Mouse (Mus musculus) limb, embryonic 11.5 days (tissue): Measurements from ENCODE around the gene Ptprz1. TPM values are rescaled to one million over a fixed set of nuclear protein-coding genes. Genes with fewer than 3 reads are reported as not detected.

Experiments
- ATAC-seq: fragments of 200-750 bp; cut with Nextera tagmentation; 2 replicates; pipeline ENCODE4 v1.8.0; 2017; ENCODE audit warnings: low read depth; ENCODE audit not compliant: insufficient number of reproducible peaks, low FRiP score, low TSS enrichment
- DNase-seq: peaks from one replicate; pipeline ENCODE4 v3.0.0-alpha.2; 2015; ENCODE audit warnings: low spot score
- H3K27ac ChIP-seq: fragments of 300-500 bp; sonication (generic); replicated peaks from 2 replicates; pipeline ENCODE4 v1.5.1; 2014; ENCODE audit warnings: low read depth, mild to moderate bottlenecking, low read length
- H3K27me3 ChIP-seq: fragments of 300-500 bp; sonication (generic); 2 replicates; pipeline ENCODE4 v1.6.1; 2014; ENCODE audit warnings: mild to moderate bottlenecking, low read length, mixed read lengths; ENCODE audit not compliant: control insufficient read depth, insufficient read depth
- H3K36me3 ChIP-seq: fragments of 300-500 bp; sonication (generic); 2 replicates; pipeline ENCODE4 v1.6.1; 2014; ENCODE audit warnings: mild to moderate bottlenecking, low read length, moderate library complexity, mixed read lengths; ENCODE audit not compliant: control insufficient read depth, insufficient read depth
- H3K4me1 ChIP-seq: fragments of 300-500 bp; sonication (generic); 2 replicates; pipeline ENCODE4 v1.6.1; 2014; ENCODE audit warnings: low read length, mixed read lengths; ENCODE audit not compliant: control insufficient read depth, insufficient read depth
- H3K4me2 ChIP-seq: fragments of 300-500 bp; sonication (generic); 2 replicates; pipeline ENCODE4 v1.6.1; 2014; ENCODE audit warnings: low read depth, mild to moderate bottlenecking, moderate library complexity; ENCODE audit not compliant: severe bottlenecking
- H3K4me3 ChIP-seq: fragments of 300-500 bp; sonication (generic); 2 replicates; pipeline ENCODE4 v1.5.1; 2014; ENCODE audit warnings: low read depth, low read length
- H3K9ac ChIP-seq: fragments of 300-500 bp; sonication (generic); 2 replicates; pipeline ENCODE4 v1.6.1; 2014; ENCODE audit warnings: mild to moderate bottlenecking, low read length
- H3K9me3 ChIP-seq: fragments of 300-500 bp; sonication (generic); 2 replicates; pipeline ENCODE4 v1.6.1; 2016; ENCODE audit warnings: low read length; ENCODE audit not compliant: control insufficient read depth
- WGBS: fragments of 180-500 bp; shearing (Covaris S2); extraction: QIAGEN DNeasy Blood & Tissue Kit; methylation state at CpG from one replicate; pipeline ENCODE4 v1.1.7; 2014; 5-methylcytosine and 5-hydroxymethylcytosine counted together
- polyA plus RNA-seq: library from polyadenylated mRNA; unstranded; fragments of >200 nt; fragmentation: Nextera tagmentation; extraction: Ambion mirVana; gene quantifications from 2 replicates; pipeline ENCODE4 v1.2.1, GENCODE M21; 2014

Ptprz1 gene
- polyA plus RNA-seq, 1 experiment from 2014 or later: 1.5 TPM

DNA sequence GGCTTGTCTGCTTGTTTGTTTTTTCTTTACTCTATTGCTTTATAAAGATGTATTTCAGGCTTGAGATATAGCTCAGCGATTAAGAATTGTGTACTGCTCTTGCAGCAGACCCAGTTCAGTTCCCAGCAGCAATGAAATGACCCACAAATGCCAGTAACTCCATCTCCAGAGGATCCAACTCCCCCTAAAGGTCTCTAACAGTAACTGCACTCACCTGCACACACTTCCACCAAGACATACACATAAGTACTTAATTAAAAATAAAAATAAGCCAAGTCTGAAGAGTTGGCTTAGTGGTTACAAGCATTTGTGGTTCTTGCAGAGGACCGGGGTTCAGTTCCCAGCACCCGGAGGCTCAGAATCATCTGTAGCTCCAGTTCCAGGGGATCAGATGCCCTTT is 88.1 kb downstream of the Ptprz1 start:
- no peaks in the 10 kb centered on the region for H3K9me3 ChIP-seq
- no peaks in the 10 kb centered on the region for H3K4me1 ChIP-seq
- 81% methylated on average over 3 of the region's 3 CpGs for WGBS
- no peak overlapping the region for H3K9ac ChIP-seq
- H3K36me3 ChIP-seq: no peaks in the 10 kb centered on the region
- no peaks in the 10 kb centered on the region for H3K27me3 ChIP-seq
- no peak overlapping the region for H3K4me2 ChIP-seq
- DNase-seq (no peak), ATAC-seq (no peak)
- H3K4me3 ChIP-seq: no peak overlapping the region
- H3K27ac ChIP-seq: no peak overlapping the region

DNA sequence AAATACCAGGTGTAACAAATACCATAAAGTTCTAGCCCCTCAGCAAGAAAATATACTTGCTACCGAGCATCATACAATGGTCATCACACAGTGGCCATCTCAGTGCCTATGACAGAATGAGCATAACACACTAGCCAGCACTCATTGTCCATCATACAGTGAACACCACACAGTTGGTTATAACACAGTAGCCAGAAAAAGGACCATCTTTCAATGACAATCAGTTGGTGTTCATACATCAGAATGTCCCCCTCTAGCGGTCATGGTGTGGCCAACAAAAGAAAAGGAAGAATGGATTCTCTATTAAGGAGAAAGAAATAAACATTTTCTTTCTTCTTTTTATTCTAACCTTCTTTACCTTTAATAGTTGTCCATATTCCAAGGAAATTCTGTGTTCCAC is 92.8 kb downstream of the Ptprz1 start:
- H3K4me3 ChIP-seq: no peak overlapping the region
- H3K27me3 ChIP-seq: no peaks in the 10 kb centered on the region
- 46% methylated on average over 2 of the region's 2 CpGs for WGBS
- H3K4me2 ChIP-seq: no peak overlapping the region
- H3K27ac ChIP-seq: no peak overlapping the region
- H3K36me3 ChIP-seq: no peaks in the 10 kb centered on the region
- no peak for ATAC-seq
- no peak for DNase-seq
- H3K9ac ChIP-seq: no peak overlapping the region
- no peaks in the 10 kb centered on the region for H3K9me3 ChIP-seq
- H3K4me1 ChIP-seq: no peaks in the 10 kb centered on the region

DNA sequence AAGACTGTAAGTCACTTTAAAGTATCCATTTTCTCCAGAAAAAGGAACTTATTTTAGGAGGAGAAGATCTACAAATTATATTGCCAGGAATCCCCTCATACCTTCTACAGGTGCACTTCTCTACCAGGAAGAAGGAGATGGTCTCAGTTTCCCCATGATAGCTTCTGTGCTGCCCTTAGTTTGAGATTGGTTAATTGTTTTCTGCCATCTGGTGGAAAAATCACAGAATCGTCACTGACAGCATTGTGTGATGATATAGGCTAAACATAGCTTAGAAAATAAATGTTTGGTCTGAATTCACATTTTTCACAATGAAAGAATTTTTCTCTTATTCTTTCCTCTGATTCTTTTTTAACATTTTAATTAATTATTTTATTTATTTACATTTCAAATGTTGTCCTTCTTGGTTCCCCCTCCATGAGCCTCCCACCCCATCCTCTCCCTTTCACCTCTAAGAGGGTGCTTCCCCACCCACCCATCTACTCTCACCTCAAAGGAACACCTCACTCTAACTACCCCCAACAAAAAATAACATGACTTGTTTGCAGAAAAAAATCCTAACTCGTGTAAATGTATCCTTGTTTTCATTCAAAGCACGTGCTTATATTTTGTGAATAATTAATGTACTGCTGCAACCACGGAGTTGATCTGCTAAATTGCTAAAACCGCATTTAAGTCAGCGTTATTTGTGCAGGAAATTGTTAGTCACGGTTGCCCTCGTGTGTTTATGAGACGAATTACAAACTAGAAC is 108.6 kb downstream of the Ptprz1 start:
- H3K9ac ChIP-seq: no peak overlapping the region
- no peak for ATAC-seq
- H3K36me3 ChIP-seq: no peaks in the 10 kb centered on the region
- H3K27ac ChIP-seq: no peak overlapping the region
- H3K27me3 ChIP-seq: no peaks in the 10 kb centered on the region
- H3K4me1 ChIP-seq: no peaks in the 10 kb centered on the region
- WGBS: 13% methylated on average over 9 of the region's 9 CpGs
- H3K4me2 ChIP-seq: no peak overlapping the region
- H3K4me3 ChIP-seq: no peak overlapping the region
- H3K9me3 ChIP-seq: no peaks in the 10 kb centered on the region; the same call in 1 of the 2 replicates
- no peak for DNase-seq

DNA sequence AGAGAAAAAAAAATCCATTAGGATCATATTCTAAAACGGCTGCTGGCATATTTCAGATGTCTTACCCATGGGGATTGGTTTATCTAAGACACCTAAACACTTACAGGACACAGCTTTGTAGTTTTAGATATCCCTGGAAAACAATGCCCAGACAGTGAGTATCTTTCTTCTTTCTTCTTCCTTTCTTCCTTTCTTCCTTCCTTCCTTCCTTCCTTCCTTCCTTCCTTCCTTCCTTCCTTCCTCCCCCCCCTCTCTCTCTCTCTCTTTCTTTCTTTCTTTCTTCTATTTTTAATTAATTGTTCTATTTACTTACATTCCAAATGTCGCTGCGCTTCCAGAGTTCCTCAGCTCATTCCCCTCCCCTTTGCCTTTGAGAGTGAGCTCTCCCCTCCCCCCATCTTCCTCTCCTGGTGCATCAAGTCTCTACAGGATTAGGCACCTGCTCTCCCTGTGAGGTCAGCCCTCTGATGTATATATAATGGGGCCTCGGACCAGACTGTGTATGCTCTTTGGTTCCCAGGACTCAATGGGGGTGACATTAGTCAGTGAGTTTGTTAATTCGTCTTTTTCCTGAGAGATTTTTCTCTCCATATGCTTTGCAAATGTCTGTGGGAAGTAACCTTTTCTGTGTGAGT is 109.3 kb downstream of the Ptprz1 start:
- no peak overlapping the region for H3K4me2 ChIP-seq
- H3K9ac ChIP-seq: no peak overlapping the region
- no peaks in the 10 kb centered on the region for H3K27me3 ChIP-seq
- no peak overlapping the region for H3K27ac ChIP-seq
- H3K36me3 ChIP-seq: no peaks in the 10 kb centered on the region
- DNase-seq: peak; percentile 24
- WGBS: 14% methylated on average over 5 of the region's 5 CpGs
- ATAC-seq: no peak
- H3K4me1 ChIP-seq: no peaks in the 10 kb centered on the region
- H3K9me3 ChIP-seq: no peaks in the 10 kb centered on the region; the same call in 1 of the 2 replicates
- H3K4me3 ChIP-seq: no peak overlapping the region

DNA sequence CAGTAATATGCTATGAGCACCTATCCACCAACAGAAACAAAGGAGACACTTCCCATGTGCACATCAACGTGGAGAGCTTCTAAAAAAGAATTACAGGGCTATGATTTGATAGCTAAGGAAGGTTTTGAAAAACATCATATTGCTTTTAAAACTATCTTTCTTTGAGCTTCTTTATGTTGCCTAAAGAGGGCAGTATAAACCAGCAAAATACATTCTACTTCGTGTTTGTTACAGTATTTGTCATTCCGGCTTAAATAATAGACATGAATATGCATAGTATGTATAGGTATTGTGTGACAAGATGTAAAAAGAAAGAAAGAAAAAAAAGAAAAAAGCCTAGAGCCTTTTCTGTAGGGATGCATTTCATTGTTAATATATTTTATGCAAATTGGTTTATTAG is 127.8 kb downstream of the Ptprz1 start:
- no peak overlapping the region for H3K27ac ChIP-seq
- H3K4me2 ChIP-seq: no peak overlapping the region
- no peak overlapping the region for H3K4me3 ChIP-seq
- ATAC-seq (no peak), DNase-seq (no peak)
- no peaks in the 10 kb centered on the region for H3K36me3 ChIP-seq
- H3K9me3 ChIP-seq: no peaks in the 10 kb centered on the region
- 31% methylated on average over 3 of the region's 3 CpGs for WGBS
- H3K9ac ChIP-seq: no peak overlapping the region
- H3K27me3 ChIP-seq: no peaks in the 10 kb centered on the region
- H3K4me1 ChIP-seq: no peaks in the 10 kb centered on the region

DNA sequence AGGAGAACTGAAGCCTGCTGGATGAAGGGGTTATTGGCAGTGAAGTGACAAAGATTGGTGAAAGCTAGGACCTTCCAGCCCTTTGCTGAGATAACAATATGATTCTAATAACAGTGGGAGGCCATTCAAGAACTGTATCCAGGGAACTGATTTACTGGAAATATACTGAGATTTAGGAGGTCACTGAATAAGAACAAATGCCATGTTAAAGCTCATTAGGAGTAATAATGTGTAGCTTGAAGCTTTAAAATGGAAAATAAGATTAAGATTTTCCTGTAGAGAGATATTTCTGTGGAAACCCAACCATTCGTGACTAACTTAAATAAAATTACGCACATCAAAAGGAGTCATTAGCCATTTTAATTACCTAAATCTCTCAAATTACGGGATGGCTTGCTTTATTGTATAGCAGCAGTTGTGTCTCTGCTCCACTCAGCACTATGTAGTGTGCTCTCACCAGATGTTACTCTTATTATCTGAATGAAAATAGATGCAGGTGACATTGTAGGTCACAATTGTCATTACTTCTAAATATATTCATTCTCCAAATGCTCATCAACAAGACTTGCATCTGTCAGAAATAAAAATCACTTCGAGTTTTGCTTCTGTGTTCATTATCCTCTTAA is 139.8 kb downstream of the Ptprz1 start:
- Histone ChIP-seq H3K9ac (no peak overlapping the region), H3K4me1 (no peaks in the 10 kb centered on the region), H3K27ac (no peak overlapping the region), H3K4me2 (no peak overlapping the region), H3K4me3 (no peak overlapping the region), H3K36me3 (no peaks in the 10 kb centered on the region), H3K9me3 (no peaks in the 10 kb centered on the region), H3K27me3 (no peaks in the 10 kb centered on the region)
- no peak for ATAC-seq
- WGBS: 69% methylated on average over 4 of the region's 4 CpGs
- DNase-seq: no peak

DNA sequence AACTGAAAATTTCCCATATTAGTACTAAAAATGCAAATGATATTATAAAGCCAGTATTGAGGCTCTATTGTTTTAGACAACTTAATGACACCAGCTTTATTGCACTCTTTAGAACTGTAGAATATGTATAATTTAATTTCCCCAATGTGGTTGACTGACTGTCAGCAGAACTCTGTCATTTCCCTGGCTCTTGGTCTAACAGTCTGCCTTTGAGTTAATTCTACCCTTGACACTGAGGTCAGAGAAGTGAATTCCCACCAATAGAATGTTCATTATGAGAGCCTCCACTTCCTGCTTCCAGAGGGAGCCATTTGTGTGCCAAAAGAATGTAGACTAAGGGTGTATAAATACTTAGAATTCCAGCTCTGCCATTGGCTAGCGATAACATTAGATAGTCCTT is 152.9 kb downstream of the Ptprz1 start:
- WGBS: 63% methylated on average over 1 of the region's 1 CpGs
- Histone ChIP-seq H3K4me1 (no peaks in the 10 kb centered on the region), H3K9ac (no peak overlapping the region), H3K27ac (no peak overlapping the region), H3K27me3 (no peaks in the 10 kb centered on the region), H3K4me2 (no peak overlapping the region), H3K4me3 (no peak overlapping the region), H3K36me3 (no peaks in the 10 kb centered on the region), H3K9me3 (no peaks in the 10 kb centered on the region)
- no peak for DNase-seq
- ATAC-seq: no peak

DNA sequence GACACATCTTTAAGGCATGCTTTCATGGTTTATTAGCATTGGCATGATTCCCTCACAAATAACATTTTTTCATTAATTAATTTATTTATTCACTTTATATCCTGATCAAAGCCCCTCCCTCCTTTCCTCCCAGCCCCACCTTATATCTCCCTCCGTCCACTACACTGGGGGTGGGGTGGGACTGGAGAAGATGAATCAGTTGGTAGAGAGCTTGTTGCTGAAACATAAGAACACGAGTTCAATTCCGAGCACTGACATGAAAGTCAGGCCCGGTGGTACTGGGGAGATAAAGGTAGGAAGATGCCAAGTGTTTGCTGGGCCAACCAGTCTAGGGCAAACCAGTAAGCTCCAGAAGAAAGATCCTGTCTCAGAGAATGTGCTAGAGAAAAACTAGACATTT is 173.5 kb downstream of the Ptprz1 start:
- ATAC-seq: no peak
- Histone ChIP-seq H3K4me3 (no peak overlapping the region), H3K27ac (no peak overlapping the region), H3K27me3 (no peaks in the 10 kb centered on the region), H3K4me2 (no peak overlapping the region), H3K9me3 (no peaks in the 10 kb centered on the region; the same call in 1 of the 2 replicates), H3K9ac (no peak overlapping the region), H3K36me3 (no peaks in the 10 kb centered on the region), H3K4me1 (no peaks in the 10 kb centered on the region)
- 86% methylated on average over 4 of the region's 4 CpGs for WGBS
- no peak for DNase-seq
